Mouse (Mus musculus) testis, adult 2 months (tissue): Measurements from ENCODE around the gene Dusp7. TPM values are rescaled to one million over a fixed set of nuclear protein-coding genes. Genes with fewer than 3 reads are reported as not detected.

Experiments used
- H3K27ac ChIP-seq: fragments of 200-500 bp; 2 replicates; pipeline ENCODE4 v1.5.1; 2012; ENCODE audit warnings: low read depth, low read length; ENCODE audit not compliant: control insufficient read depth, insufficient read depth
- H3K27me3 ChIP-seq: fragments of 200-500 bp; 2 replicates; pipeline ENCODE4 v1.6.1; 2012; ENCODE audit warnings: mild to moderate bottlenecking, low read length, moderate library complexity; ENCODE audit not compliant: control insufficient read depth, insufficient read depth
- H3K36me3 ChIP-seq: fragments of 200-500 bp; 2 replicates; pipeline ENCODE4 v1.6.1; 2012; ENCODE audit warnings: mild to moderate bottlenecking, low read length; ENCODE audit not compliant: control insufficient read depth, insufficient read depth
- H3K4me1 ChIP-seq: fragments of 200-500 bp; 2 replicates; pipeline ENCODE4 v1.6.1; 2012; ENCODE audit warnings: low read length; ENCODE audit not compliant: control insufficient read depth, insufficient read depth
- H3K4me3 ChIP-seq: fragments of 200-500 bp; 2 replicates; pipeline ENCODE4 v1.5.1; 2012; ENCODE audit warnings: low read depth, mild to moderate bottlenecking, low read length, moderate library complexity, mixed read lengths; ENCODE audit not compliant: control insufficient read depth
- CTCF ChIP-seq: fragments of 200-500 bp; IDR thresholded peaks from 2 replicates; pipeline ENCODE4 v1.5.1; 2012; ENCODE audit warnings: low read depth, mild to moderate bottlenecking, inconsistent platforms, low read length, moderate library complexity; ENCODE audit not compliant: control insufficient read depth, insufficient read depth, insufficient replicate concordance
- POLR2A ChIP-seq: fragments of 200-500 bp; IDR thresholded peaks from 2 replicates; pipeline ENCODE4 v1.6.1; 2012; ENCODE audit warnings: low read depth, mild to moderate bottlenecking, inconsistent platforms, low read length, moderate library complexity; ENCODE audit not compliant: control insufficient read depth
- polyA plus RNA-seq: library from polyadenylated mRNA; depleted of rRNA; stranded (reverse); fragments of >200 nt; gene quantifications from 2 replicates; pipeline ENCODE4 v1.2.3, GENCODE M21; 2012

Dusp7 gene
- polyA plus RNA-seq, 1 experiment, result 3.3 TPM

DNA sequence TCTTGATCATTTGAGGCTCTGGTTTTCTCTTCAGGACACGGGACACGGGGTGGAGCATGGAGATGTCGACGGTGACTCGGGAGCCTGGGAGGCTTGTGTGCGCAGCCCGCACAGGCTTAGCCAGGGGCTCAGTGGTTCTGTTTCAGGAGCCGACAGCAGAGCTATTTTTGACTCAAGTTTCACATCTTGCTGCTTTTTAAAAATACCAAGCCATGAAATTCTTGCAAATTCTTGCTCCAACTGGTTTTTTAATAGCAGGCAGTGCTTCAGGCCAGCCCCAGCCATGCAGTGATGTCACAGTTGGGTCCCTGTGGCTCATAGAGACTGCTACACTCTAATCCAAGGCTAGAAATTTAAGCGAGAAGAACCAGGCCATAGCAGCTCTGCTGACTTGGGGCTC, 30.8 kb upstream of the Dusp7 start:
- peaks cover 2% of the 10 kb centered on the region; the same call in 1 of the 2 replicates for H3K4me1 ChIP-seq
- no peaks in the 10 kb centered on the region for H3K27me3 ChIP-seq
- no peak for TF ChIP-seq POLR2A
- H3K4me3 ChIP-seq, result no peak overlapping the region
- no peaks in the 10 kb centered on the region for H3K36me3 ChIP-seq
- H3K27ac ChIP-seq, result no peak overlapping the region

DNA sequence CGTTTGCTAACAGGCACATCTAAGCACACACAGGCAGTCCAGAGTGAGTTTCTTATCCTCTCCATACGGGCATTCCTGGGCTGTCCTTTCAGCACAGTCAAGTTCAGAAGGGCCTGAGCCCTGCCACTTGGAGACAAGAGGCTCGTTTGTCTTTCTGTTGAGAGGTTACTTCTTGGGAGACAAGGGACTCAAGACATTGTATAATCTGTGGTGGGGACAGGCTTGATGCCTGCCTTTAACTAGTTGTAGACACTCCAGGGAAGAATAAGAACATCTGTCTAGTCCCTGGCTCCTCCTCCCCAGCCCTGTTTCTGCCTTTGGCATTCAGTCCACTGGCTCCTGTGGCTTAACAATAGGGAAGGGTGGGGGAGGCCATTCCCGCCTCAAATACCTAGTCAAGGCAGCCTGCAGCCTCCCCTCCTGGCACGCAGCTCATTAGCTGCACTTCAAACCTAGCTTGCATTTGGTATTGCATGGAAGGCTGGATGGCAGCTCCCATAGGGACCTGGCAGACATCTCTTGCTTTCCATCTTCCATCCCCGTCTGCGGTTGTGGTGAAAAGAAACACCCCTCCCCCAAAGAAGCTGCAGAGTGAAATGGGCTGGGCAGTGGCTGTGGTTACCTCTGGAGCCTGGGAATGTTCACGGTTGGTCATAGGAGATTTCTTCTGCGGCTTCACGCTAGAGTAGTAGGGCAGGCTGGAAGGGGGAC, 29.8 kb upstream of the Dusp7 start:
- no peak overlapping the region for H3K4me3 ChIP-seq
- no peaks in the 10 kb centered on the region for H3K27me3 ChIP-seq
- no peaks in the 10 kb centered on the region for H3K36me3 ChIP-seq
- H3K4me1 ChIP-seq, result peaks cover 2% of the 10 kb centered on the region; the same call in 1 of the 2 replicates
- no peak overlapping the region for H3K27ac ChIP-seq
- TF ChIP-seq POLR2A (no peak), CTCF (no peak)

DNA sequence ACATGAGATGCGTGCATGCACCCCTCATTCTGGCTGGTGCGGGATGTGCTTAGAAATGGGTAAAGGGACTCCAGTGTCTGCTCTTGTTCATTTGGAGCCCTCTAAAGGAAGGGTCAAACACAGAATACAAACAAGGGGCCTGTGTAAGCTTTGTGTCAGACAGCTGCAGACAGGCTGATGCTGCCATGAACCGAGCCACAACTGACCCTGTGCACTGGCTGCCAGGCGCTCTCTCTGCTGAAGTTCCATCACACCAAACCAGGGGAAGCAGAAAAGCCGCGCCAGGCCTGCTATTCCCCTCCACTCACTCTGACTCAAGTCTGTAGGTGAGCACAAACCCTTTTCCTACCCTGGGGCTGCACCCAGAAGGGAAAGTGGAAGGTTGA, 29.3 kb upstream of the Dusp7 start:
- no peaks in the 10 kb centered on the region for H3K27me3 ChIP-seq
- TF ChIP-seq CTCF, result no peak
- TF ChIP-seq POLR2A, result no peak
- H3K36me3 ChIP-seq, result no peaks in the 10 kb centered on the region
- H3K27ac ChIP-seq, result no peak overlapping the region
- no peak overlapping the region for H3K4me3 ChIP-seq
- H3K4me1 ChIP-seq, result peaks cover 2% of the 10 kb centered on the region; the same call in 1 of the 2 replicates

DNA sequence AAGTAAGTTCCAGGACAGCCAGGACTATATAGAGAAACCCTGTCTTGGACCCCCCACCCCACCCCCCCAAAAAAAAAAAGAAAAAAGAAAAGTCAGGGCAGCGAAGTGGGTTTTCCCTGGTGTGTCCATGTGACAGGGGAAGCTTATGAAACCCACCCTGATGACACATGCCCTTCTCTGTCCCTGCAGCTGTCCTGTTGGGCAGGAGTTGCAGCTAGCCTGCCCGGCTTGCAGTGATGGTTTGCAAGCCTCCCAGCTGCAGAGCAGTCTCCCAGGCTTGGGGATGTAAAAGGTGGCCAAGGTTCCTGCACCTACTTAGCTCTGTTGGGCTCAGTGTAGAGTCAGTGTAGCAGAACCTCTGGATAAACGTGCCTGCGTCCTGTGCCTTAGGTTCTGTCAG, 28.7 kb upstream of the Dusp7 start:
- TF ChIP-seq CTCF (no peak), POLR2A (no peak)
- peaks cover 2% of the 10 kb centered on the region; the same call in 1 of the 2 replicates for H3K4me1 ChIP-seq
- H3K27me3 ChIP-seq, result no peaks in the 10 kb centered on the region
- no peak overlapping the region for H3K4me3 ChIP-seq
- no peaks in the 10 kb centered on the region for H3K36me3 ChIP-seq
- H3K27ac ChIP-seq, result no peak overlapping the region

DNA sequence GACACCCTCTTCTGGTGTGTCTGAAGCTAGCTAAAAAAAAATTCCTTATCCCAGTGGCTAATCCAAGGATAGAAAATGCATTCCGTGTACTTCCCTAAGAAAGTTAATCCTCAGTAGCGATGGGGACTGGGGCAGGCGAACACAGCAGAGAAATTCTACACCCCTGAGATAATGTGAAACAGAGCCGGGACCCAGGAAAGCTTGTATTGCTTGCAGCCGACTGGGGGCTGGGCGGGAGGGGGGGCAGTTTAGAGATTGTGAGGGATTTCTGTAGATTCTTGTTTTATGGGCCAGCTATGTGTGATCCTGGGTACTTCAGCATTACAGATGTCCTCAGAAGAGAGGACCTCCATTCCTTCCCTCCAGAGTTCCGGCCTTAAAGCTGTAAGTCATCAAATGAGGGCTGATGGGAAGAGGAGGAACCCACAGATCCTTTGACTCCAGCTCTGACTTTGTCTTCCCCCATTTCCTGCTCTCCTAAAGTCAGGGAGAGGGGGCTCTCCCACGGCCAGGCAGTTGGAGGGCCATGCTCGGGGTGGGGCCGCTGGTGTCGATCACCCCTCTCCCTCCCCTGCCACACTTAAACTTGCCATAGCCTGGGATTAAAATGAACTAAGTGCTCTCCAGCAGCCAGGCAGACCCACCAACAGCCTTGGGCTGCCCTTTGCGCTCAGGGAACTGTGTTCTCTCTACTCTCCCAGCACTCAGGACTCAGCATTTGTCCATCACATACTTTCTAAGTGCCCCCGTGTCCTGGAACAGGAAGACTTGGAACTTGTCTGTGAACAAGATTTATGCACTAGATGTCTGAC, 27.7 kb upstream of the Dusp7 start:
- Histone ChIP-seq H3K27ac (no peak overlapping the region), H3K4me3 (no peak overlapping the region), H3K36me3 (no peaks in the 10 kb centered on the region), H3K4me1 (peaks cover 2% of the 10 kb centered on the region; the same call in 1 of the 2 replicates), H3K27me3 (no peaks in the 10 kb centered on the region)
- TF ChIP-seq POLR2A (no peak), CTCF (no peak)

DNA sequence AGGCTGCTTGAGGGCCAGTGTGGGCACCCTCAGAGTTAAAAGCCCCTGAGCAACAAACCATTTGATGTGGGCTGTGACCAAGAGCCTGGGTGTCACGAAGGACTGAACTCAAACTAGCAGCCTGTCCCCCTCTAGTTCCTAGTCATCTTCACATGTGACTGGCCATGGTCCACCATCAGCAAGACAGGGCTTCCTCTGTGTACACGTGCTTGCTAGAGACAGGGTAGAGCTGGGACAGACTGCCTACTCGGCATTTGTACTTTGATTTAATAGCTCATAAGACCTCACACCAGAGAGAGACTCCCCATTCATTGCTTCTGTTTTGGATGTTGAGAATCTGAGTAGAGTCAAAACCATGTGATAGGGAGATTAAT, 27.1 kb upstream of the Dusp7 start:
- Histone ChIP-seq H3K36me3 (no peaks in the 10 kb centered on the region), H3K4me1 (peaks cover 2% of the 10 kb centered on the region; the same call in 1 of the 2 replicates), H3K4me3 (no peak overlapping the region), H3K27ac (no peak overlapping the region), H3K27me3 (no peaks in the 10 kb centered on the region)
- TF ChIP-seq CTCF (no peak), POLR2A (no peak)

DNA sequence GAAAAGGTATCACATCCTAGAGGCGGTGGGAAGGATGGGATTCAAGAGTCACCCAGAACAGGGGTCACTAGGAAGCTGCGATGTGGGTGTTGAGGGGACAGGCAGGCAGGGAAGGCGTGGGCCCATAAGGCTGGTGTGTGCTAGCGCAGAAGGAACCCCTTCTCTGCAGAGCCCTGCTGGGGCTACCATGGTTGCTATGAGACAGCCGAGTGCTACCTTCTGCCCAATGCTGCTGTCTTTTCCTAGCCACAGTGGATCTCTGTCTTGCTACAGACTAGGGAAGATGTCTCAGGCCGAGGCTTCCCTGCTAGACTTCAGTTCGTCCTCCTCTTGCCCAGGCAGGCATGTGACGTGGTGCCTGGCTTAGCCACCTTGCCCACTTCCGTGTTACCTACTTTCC, 25.9 kb upstream of the Dusp7 start:
- H3K36me3 ChIP-seq, result no peaks in the 10 kb centered on the region
- no peak overlapping the region for H3K27ac ChIP-seq
- H3K4me3 ChIP-seq, result no peak overlapping the region
- no peaks in the 10 kb centered on the region for H3K27me3 ChIP-seq
- H3K4me1 ChIP-seq, result peaks cover 2% of the 10 kb centered on the region; the same call in 1 of the 2 replicates
- TF ChIP-seq CTCF, result no peak
